ENCODE assay signal across 9 mouse cellular contexts in genomic region chr9:94378835-94379234, GRCm38 (mm10).
A peak's percentile ranks its signal among the peaks of the same experiment; 100 is the strongest.
DNase-seq lines count a peak whose midpoint lies in the region; ATAC-seq lines count a peak whose summit lies in the region.
"Had no signal": no experiment of that assay in that cellular context is flagged by ENCODE, and none has a peak within 500 bp of the region (broad histone marks: within the 10 kb centered on the region; RNA-seq: fewer than 3 reads in every experiment).

No protein-coding gene starts in this region.

- H3K4me1 ChIP-seq in forebrain, embryonic 12.5 days = peaks cover 21% of the 10 kb centered on the region
- peaks cover 10% of the 10 kb centered on the region for H3K4me1 ChIP-seq in neural tube, embryonic 15.5 days

- peak overlapping the region; percentile 66 for H3K27ac ChIP-seq in forebrain, embryonic 12.5 days
- no peak overlapping the region for H3K27ac ChIP-seq in neural tube, embryonic 15.5 days (replicated peaks)
- H3K27ac ChIP-seq: limb, embryonic 13.5 days had no signal

- no peaks in the 10 kb centered on the region for H3K36me3 ChIP-seq in forebrain, embryonic 12.5 days (replicated peaks)
- H3K36me3 ChIP-seq in neural tube, embryonic 15.5 days = no peaks in the 10 kb centered on the region
- H3K36me3 ChIP-seq: limb, embryonic 13.5 days had no signal

- no peaks in the 10 kb centered on the region for H3K9me3 ChIP-seq in forebrain, embryonic 12.5 days
- no peaks in the 10 kb centered on the region for H3K9me3 ChIP-seq in neural tube, embryonic 15.5 days (replicated peaks)
- H3K9me3 ChIP-seq: limb, embryonic 13.5 days had no signal

- H3K4me3 ChIP-seq in forebrain, embryonic 12.5 days (replicated peaks) = no peak overlapping the region
- H3K4me3 ChIP-seq in neural tube, embryonic 15.5 days (replicated peaks) = no peak overlapping the region
- H3K4me3 ChIP-seq: limb, embryonic 13.5 days had no signal

- peak; percentile 44; the same call in 1 of the 2 replicates for ATAC-seq in forebrain, embryonic 12.5 days (ENCODE audit: low FRiP score)
- ATAC-seq in neural tube, embryonic 15.5 days (ENCODE audit: low FRiP score) = 0 out of 2 replicates have a peak, but pooled peaks have one; percentile 3
- ATAC-seq in erythroblast, adult 5-6 weeks (replicated peaks; ENCODE audit: low FRiP score, poor library complexity, severe bottlenecking) = no peak

- H3K27me3 ChIP-seq in forebrain, embryonic 12.5 days = no peaks in the 10 kb centered on the region
- no peaks in the 10 kb centered on the region for H3K27me3 ChIP-seq in neural tube, embryonic 15.5 days (replicated peaks)
- H3K27me3 ChIP-seq: limb, embryonic 13.5 days had no signal

- WGBS in forebrain, embryonic 12.5 days = 32% methylated on average over 5 of the region's 5 CpGs
- 16% methylated on average over 5 of the region's 5 CpGs for WGBS in neural tube, embryonic 15.5 days

- no peak overlapping the region for H3K4me2 ChIP-seq in forebrain, embryonic 12.5 days
- no peak overlapping the region for H3K4me2 ChIP-seq in neural tube, embryonic 15.5 days
- H3K4me2 ChIP-seq: limb, embryonic 13.5 days had no signal

- H3K9ac ChIP-seq in forebrain, embryonic 12.5 days = no peak overlapping the region
- H3K9ac ChIP-seq in neural tube, embryonic 15.5 days (replicated peaks) = no peak overlapping the region
- H3K9ac ChIP-seq: limb, embryonic 13.5 days had no signal

- intact Hi-C loops in left cerebral cortex, postnatal 4 days (cut with DNase I) = no loop called here

- DNase-seq in left cerebral cortex, postnatal 4 days = peak; percentile 42
- no peak for DNase-seq in left cerebral cortex, adult 18-20 months (ENCODE audit: low spot score in 2 of 2)
- peak; percentile 48 for DNase-seq in kidney, postnatal 10 days
- no peak for DNase-seq in T-cell, adult 2 months (ENCODE audit: low spot score)
- no peak for DNase-seq in thymus, postnatal 4 days

Comparison
In these comparisons a context has a peak if more than half of its experiments do, and no peak if none do; other contexts are left out.
1. DNase-seq: peak in left cerebral cortex, postnatal 4 days (single experiment) and kidney, postnatal 10 days (single experiment); none in left cerebral cortex, adult 18-20 months (0 of 2), T-cell, adult 2 months (single experiment) and thymus, postnatal 4 days (single experiment).